Mouse (Mus musculus) embryonic facial prominence, embryonic 12.5 days (tissue): ENCODE results near the gene Cntln. TPM values are rescaled to one million over a fixed set of nuclear protein-coding genes. Genes with fewer than 3 reads are reported as not detected.

ENCODE experiments used
- ATAC-seq: fragments of 200-750 bp; cut with Nextera tagmentation; 2 replicates; pipeline ENCODE4 v1.8.0; 2017; ENCODE audit not compliant: insufficient number of reproducible peaks, insufficient read depth, low FRiP score, low TSS enrichment
- H3K27ac ChIP-seq: fragments of 300-500 bp; sonication (generic); 2 replicates; pipeline ENCODE4 v1.5.1; 2016; ENCODE audit warnings: mild to moderate bottlenecking
- H3K27me3 ChIP-seq: fragments of 300-500 bp; sonication (generic); 2 replicates; pipeline ENCODE4 v1.6.1; 2016; ENCODE audit warnings: mild to moderate bottlenecking, moderate library complexity
- H3K36me3 ChIP-seq: fragments of 300-500 bp; sonication (generic); 2 replicates; pipeline ENCODE4 v1.6.1; 2016; ENCODE audit warnings: mild to moderate bottlenecking
- H3K4me1 ChIP-seq: fragments of 300-500 bp; sonication (generic); 2 replicates; pipeline ENCODE4 v1.6.1; 2016
- H3K4me2 ChIP-seq: fragments of 300-500 bp; sonication (generic); replicated peaks from 2 replicates; pipeline ENCODE4 v1.6.1; 2016; ENCODE audit warnings: mild to moderate bottlenecking, moderate library complexity
- H3K4me3 ChIP-seq: fragments of 300-500 bp; sonication (generic); 2 replicates; pipeline ENCODE4 v1.5.1; 2016; ENCODE audit warnings: mild to moderate bottlenecking
- H3K9ac ChIP-seq: fragments of 300-500 bp; sonication (generic); 2 replicates; pipeline ENCODE4 v1.6.1; 2016; ENCODE audit warnings: mild to moderate bottlenecking, moderate library complexity
- H3K9me3 ChIP-seq: fragments of 300-500 bp; sonication (generic); 2 replicates; pipeline ENCODE4 v1.6.1; 2016; ENCODE audit warnings: mild to moderate bottlenecking, moderate library complexity
- WGBS: fragments of 180-500 bp; shearing (Covaris S2); methylation state at CpG from one replicate; pipeline ENCODE4 v1.1.7; 2016; 5-methylcytosine and 5-hydroxymethylcytosine counted together
- polyA plus RNA-seq: library from polyadenylated mRNA; unstranded; fragments of >200 nt; fragmentation: Nextera tagmentation; extraction: Ambion mirVana; gene quantifications from 2 replicates; pipeline ENCODE4 v1.2.1, GENCODE M21; 2016

Gene Cntln
- polyA plus RNA-seq, 1 experiment from 2014 or later = 17.5 TPM

- Histone ChIP-seq H3K9ac (no peak overlapping the region), H3K36me3 (no peaks in the 10 kb centered on the region), H3K4me3 (no peak overlapping the region), H3K27me3 (no peaks in the 10 kb centered on the region), H3K4me2 (peak overlapping the region; percentile 29; the same call in 1 of the 2 replicates), H3K27ac (no peak overlapping the region), H3K4me1 (no peaks in the 10 kb centered on the region), H3K9me3 (no peaks in the 10 kb centered on the region)
- 29% methylated on average over 27 of the region's 27 CpGs for WGBS
- ATAC-seq = 0 out of 2 replicates have a peak, but pooled peaks have one; percentile 74
Observed at GRCm38 (mm10) chr4:85162468-85163312, 278.6 kb downstream of the Cntln start.

- H3K36me3 ChIP-seq = no peaks in the 10 kb centered on the region
- H3K27ac ChIP-seq = no peak overlapping the region
- no peak overlapping the region for H3K4me3 ChIP-seq
- no peaks in the 10 kb centered on the region for H3K9me3 ChIP-seq
- ATAC-seq = no peak
- no peak overlapping the region for H3K4me2 ChIP-seq
- 86% methylated on average over 2 of the region's 2 CpGs for WGBS
- no peak overlapping the region for H3K9ac ChIP-seq
- no peaks in the 10 kb centered on the region for H3K27me3 ChIP-seq
- no peaks in the 10 kb centered on the region for H3K4me1 ChIP-seq
Observed at GRCm38 (mm10) chr4:85163313-85163615, 279.2 kb downstream of the Cntln start.

- no peaks in the 10 kb centered on the region for H3K9me3 ChIP-seq
- H3K4me1 ChIP-seq = no peaks in the 10 kb centered on the region
- 88% methylated on average over 12 of the region's 12 CpGs for WGBS
- no peaks in the 10 kb centered on the region for H3K27me3 ChIP-seq
- no peaks in the 10 kb centered on the region for H3K36me3 ChIP-seq
- H3K4me2 ChIP-seq = no peak overlapping the region
- H3K9ac ChIP-seq = no peak overlapping the region
- no peak overlapping the region for H3K27ac ChIP-seq
- H3K4me3 ChIP-seq = no peak overlapping the region
- ATAC-seq = no peak
Observed at GRCm38 (mm10) chr4:85168001-85168400, 283.9 kb downstream of the Cntln start.

GRCm38 (mm10) chr4:85175466-85175865 lies 291.4 kb downstream of the Cntln start:
- Histone ChIP-seq H3K4me1 (no peaks in the 10 kb centered on the region), H3K4me3 (no peak overlapping the region), H3K36me3 (no peaks in the 10 kb centered on the region), H3K9ac (no peak overlapping the region), H3K9me3 (no peaks in the 10 kb centered on the region), H3K27me3 (no peaks in the 10 kb centered on the region), H3K4me2 (no peak overlapping the region), H3K27ac (no peak overlapping the region)
- 90% methylated on average over 4 of the region's 4 CpGs for WGBS
- no peak for ATAC-seq

- H3K36me3 ChIP-seq = no peaks in the 10 kb centered on the region
- H3K27ac ChIP-seq = no peak overlapping the region
- 85% methylated on average over 9 of the region's 9 CpGs for WGBS
- no peak overlapping the region for H3K9ac ChIP-seq
- no peaks in the 10 kb centered on the region for H3K27me3 ChIP-seq
- no peak overlapping the region for H3K4me3 ChIP-seq
- H3K4me1 ChIP-seq = no peaks in the 10 kb centered on the region
- ATAC-seq = no peak
- no peak overlapping the region for H3K4me2 ChIP-seq
- no peaks in the 10 kb centered on the region for H3K9me3 ChIP-seq
Observed at GRCm38 (mm10) chr4:85178394-85179051, 294.4 kb downstream of the Cntln start.

Other genes with a start within 250 kb of the Cntln start
- gene Bnc2, start 209.0 kb upstream of the Cntln start, polyA plus RNA-seq = 41.6 and 44.5 TPM in 2 replicates